Mouse (Mus musculus) midbrain, embryonic 16.5 days (tissue): ENCODE measurements around the gene Gm826. TPM values are rescaled to one million over a fixed set of nuclear protein-coding genes. Genes with fewer than 3 reads are reported as not detected.

Experiments
- ATAC-seq: fragments of 200-750 bp; cut with Nextera tagmentation; 2 replicates; pipeline ENCODE4 v1.8.0; 2017; ENCODE audit warnings: moderate TSS enrichment
- H3K27ac ChIP-seq: fragments of 300-500 bp; sonication (generic); 2 replicates; pipeline ENCODE4 v1.5.1; 2014; ENCODE audit warnings: mild to moderate bottlenecking, low read length, mixed read lengths
- H3K27me3 ChIP-seq: fragments of 300-500 bp; sonication (generic); 2 replicates; pipeline ENCODE4 v1.6.1; 2014; ENCODE audit warnings: low read depth, low read length, mixed read lengths; ENCODE audit not compliant: control insufficient read depth, insufficient read depth
- H3K36me3 ChIP-seq: fragments of 300-500 bp; sonication (generic); 2 replicates; pipeline ENCODE4 v1.6.1; 2014; ENCODE audit warnings: mild to moderate bottlenecking, low read length, moderate library complexity, mixed read lengths; ENCODE audit not compliant: control insufficient read depth, insufficient read depth
- H3K4me1 ChIP-seq: fragments of 300-500 bp; sonication (generic); 2 replicates; pipeline ENCODE4 v1.6.1; 2014; ENCODE audit warnings: mild to moderate bottlenecking, low read length, mixed read lengths; ENCODE audit not compliant: control insufficient read depth, insufficient read depth
- H3K4me2 ChIP-seq: fragments of 300-500 bp; sonication (generic); 2 replicates; pipeline ENCODE4 v1.6.1; 2014; ENCODE audit warnings: mild to moderate bottlenecking, low read length, mixed read lengths
- H3K4me3 ChIP-seq: fragments of 300-500 bp; sonication (generic); 2 replicates; pipeline ENCODE4 v1.5.1; 2014; ENCODE audit warnings: low read depth, mild to moderate bottlenecking, low read length, moderate library complexity, mixed read lengths
- H3K9ac ChIP-seq: fragments of 300-500 bp; sonication (generic); 2 replicates; pipeline ENCODE4 v1.6.1; 2014; ENCODE audit warnings: low read depth, low read length, mixed read lengths
- H3K9me3 ChIP-seq: fragments of 300-500 bp; sonication (generic); replicated peaks from 2 replicates; pipeline ENCODE4 v1.6.1; 2014; ENCODE audit warnings: mild to moderate bottlenecking, low read length, mixed read lengths; ENCODE audit not compliant: control insufficient read depth, poor library complexity, severe bottlenecking
- WGBS: fragments of 180-500 bp; shearing (Covaris S2); extraction: QIAGEN DNeasy Blood & Tissue Kit; methylation state at CpG from one replicate; pipeline ENCODE4 v1.1.7; 2014; 5-methylcytosine and 5-hydroxymethylcytosine counted together
- polyA plus RNA-seq: library from polyadenylated mRNA; unstranded; fragments of >200 nt; fragmentation: Nextera tagmentation; extraction: Ambion mirVana; gene quantifications from 2 replicates; pipeline ENCODE4 v1.2.1, GENCODE M21; 2015

The Gm826 gene
- polyA plus RNA-seq, 1 experiment from 2014 or later: not detected

DNA sequence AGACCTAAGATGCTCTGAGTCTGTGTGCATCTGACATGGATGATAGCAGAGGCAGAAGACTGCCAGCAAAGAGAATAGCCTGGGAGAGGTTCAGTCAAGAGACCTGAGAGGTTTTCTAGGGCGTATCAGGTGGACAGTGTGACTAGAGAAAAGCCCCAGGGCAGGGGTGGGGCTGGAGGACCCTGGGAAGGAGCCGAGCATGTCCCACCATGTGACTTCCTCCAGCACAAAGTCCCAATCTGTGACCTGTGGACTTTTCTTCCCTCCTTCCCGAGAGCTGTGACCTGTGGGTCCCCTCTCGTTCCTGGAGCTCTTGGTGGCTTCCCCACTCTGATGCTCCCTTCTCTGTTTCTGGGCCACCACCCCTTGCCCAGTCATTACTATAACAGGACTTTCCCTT lies 6.2 kb upstream of the Gm826 start:
- 78% methylated on average over 4 of the region's 4 CpGs for WGBS
- no peak for ATAC-seq
- Histone ChIP-seq H3K9me3 (no peaks in the 10 kb centered on the region), H3K4me1 (no peaks in the 10 kb centered on the region), H3K9ac (no peak overlapping the region), H3K4me2 (no peak overlapping the region), H3K27ac (no peak overlapping the region), H3K36me3 (no peaks in the 10 kb centered on the region), H3K4me3 (no peak overlapping the region), H3K27me3 (no peaks in the 10 kb centered on the region)

DNA sequence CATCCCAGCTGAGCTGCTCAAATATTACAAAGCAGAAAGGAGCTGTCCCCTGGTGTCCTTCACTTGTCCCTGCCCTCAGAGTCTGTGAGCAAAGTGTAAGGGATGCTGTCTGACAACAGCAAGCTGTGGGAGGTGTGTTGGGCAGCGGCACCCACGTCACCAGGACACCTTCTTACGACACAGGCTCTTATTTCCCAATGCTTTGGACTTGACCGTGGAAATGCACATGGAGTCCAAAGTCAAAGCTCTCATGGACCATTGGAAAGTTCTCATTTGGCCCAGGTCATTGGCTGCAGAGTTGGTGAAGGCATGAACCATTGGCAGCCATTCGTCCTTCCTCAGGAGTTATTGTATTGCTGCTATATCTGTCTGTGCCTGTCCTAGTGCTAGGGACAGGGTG lies 5.6 kb upstream of the Gm826 start:
- H3K4me3 ChIP-seq: no peak overlapping the region
- no peaks in the 10 kb centered on the region for H3K27me3 ChIP-seq
- H3K27ac ChIP-seq: no peak overlapping the region
- no peak overlapping the region for H3K9ac ChIP-seq
- ATAC-seq: no peak
- H3K4me1 ChIP-seq: no peaks in the 10 kb centered on the region
- H3K4me2 ChIP-seq: no peak overlapping the region
- WGBS: 88% methylated on average over 5 of the region's 5 CpGs
- no peaks in the 10 kb centered on the region for H3K9me3 ChIP-seq
- H3K36me3 ChIP-seq: no peaks in the 10 kb centered on the region

DNA sequence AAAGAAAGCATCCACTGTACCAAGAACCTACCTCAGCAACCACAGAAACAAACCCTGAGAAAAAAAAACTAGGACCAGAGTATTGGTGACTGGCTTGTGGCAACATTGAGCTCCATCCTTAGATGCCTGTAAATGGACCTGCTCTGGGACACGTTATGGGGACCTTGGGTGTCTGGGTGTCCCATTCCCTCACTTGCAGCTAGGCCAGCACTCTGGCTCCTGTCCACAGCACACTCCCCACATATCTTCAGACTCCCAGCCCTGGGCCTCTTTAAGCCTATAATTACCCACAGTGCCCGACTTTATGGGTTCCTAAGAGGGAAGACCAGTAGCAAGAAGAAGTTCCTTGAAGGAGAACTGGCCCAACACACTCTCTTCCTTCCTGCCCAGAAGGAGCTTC lies 2.1 kb upstream of the Gm826 start:
- WGBS: 60% methylated on average over 2 of the region's 2 CpGs
- no peak for ATAC-seq
- no peak overlapping the region for H3K4me3 ChIP-seq
- no peaks in the 10 kb centered on the region for H3K27me3 ChIP-seq
- no peaks in the 10 kb centered on the region for H3K4me1 ChIP-seq
- no peak overlapping the region for H3K9ac ChIP-seq
- no peaks in the 10 kb centered on the region for H3K36me3 ChIP-seq
- no peak overlapping the region for H3K27ac ChIP-seq
- no peak overlapping the region for H3K4me2 ChIP-seq
- no peaks in the 10 kb centered on the region for H3K9me3 ChIP-seq

DNA sequence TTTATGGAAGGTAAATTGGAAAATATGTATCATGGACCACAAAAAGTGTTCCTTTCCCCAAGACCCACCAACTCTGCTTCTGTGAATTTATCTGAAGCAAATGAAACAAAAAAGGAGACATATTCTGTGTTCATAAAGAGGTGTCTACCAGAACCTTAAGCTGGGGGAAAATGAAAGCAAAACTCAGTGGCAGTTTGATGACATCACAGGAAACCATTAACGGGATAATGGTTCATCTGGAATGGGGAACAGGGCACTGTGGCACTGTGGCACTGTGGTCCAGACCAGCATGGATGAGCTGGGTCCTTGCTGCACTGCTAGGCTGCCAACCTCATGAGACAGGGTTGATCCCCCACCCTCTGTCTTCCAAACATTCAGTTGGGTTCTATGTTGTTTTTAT lies 1.1 kb upstream of the Gm826 start:
- no peaks in the 10 kb centered on the region for H3K36me3 ChIP-seq
- no peaks in the 10 kb centered on the region for H3K27me3 ChIP-seq
- no peak overlapping the region for H3K27ac ChIP-seq
- no peak overlapping the region for H3K4me2 ChIP-seq
- 79% methylated on average over 1 of the region's 1 CpGs for WGBS
- H3K4me1 ChIP-seq: no peaks in the 10 kb centered on the region
- ATAC-seq: no peak
- H3K9ac ChIP-seq: no peak overlapping the region
- no peaks in the 10 kb centered on the region for H3K9me3 ChIP-seq
- no peak overlapping the region for H3K4me3 ChIP-seq

DNA sequence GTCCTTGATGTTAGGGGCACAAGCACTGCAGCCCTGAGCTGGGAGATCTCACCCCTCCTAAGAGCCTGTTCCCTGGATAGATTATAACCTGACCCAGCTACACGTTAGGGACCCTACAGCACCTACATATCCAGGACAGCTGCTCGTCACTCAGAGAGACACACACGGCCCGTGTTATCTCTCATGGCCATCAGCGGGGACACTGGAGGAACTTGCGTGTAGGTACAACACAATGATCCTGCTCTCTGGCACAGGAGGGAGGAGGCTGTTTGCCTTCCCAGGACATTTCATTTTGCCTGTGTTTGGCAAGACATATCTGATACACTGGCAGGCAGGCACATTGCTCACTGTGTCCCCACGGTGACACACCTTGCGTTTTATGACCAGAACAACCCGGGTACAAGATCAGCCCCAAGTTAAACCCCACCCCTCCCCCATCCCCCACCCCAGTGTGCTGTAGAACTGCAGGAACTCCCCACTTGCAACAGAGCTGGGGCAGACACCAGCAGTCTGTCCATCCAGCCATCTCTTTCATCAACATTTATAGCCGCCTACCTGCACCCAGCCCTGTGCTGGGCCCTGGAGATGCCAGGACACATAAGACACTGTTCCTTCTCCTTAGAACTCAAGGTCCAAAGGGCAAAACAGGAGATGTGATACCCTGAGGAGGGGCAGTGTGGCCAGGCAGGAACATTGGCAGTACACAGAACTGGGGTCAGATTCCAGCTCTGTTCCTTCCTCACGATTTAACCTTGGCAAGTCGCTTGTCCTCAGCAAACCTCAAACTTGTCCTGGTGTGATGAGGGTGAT lies 1.2 kb downstream of the Gm826 start:
- Histone ChIP-seq H3K9ac (no peak overlapping the region), H3K27ac (no peak overlapping the region), H3K36me3 (no peaks in the 10 kb centered on the region), H3K9me3 (no peaks in the 10 kb centered on the region), H3K4me3 (no peak overlapping the region), H3K4me2 (no peak overlapping the region), H3K4me1 (no peaks in the 10 kb centered on the region), H3K27me3 (no peaks in the 10 kb centered on the region)
- ATAC-seq: no peak
- WGBS: 92% methylated on average over 12 of the region's 12 CpGs

DNA sequence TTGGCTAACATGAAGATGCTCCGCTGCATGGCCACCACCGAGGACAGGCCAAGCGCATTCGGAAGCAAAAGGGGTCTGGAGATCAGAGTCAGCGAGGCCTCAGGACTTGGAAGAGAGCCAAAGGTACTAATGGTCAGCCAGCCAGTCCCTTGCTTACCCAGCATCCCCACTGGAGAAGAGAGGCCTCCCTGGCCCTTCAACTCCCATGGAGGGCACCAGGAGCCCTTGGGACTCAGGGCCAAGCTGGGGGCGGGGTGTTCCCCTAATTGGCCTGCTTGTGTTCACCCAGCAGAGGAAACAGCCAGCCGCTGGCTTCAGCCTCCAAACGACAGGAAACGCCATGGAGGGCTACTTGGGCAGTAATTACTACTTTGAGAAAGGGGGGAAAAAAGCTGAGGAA lies 5.1 kb downstream of the Gm826 start:
- Histone ChIP-seq H3K4me2 (no peak overlapping the region), H3K9ac (no peak overlapping the region), H3K4me3 (no peak overlapping the region), H3K4me1 (no peaks in the 10 kb centered on the region), H3K36me3 (no peaks in the 10 kb centered on the region), H3K9me3 (no peaks in the 10 kb centered on the region), H3K27ac (no peak overlapping the region), H3K27me3 (no peaks in the 10 kb centered on the region)
- ATAC-seq: no peak
- 50% methylated on average over 9 of the region's 9 CpGs for WGBS

DNA sequence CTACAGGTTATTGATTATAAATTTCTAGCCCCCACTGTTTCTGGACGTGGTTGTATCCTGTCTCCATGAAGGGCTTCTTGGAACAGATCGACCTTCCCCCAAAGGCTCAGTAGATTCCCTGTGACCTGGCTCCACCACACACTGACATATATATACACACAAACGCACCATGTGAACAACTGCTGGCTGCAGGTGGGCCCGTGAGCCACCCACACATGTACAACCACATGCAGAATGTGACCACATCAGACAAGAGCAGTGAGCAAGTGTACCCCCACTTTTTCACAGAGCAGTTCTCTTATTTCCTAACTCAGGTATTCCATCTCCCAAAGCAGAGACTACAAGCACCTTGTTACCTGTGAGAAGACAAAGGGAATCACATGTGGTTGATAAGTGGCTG lies 6.2 kb downstream of the Gm826 start:
- H3K9me3 ChIP-seq: no peaks in the 10 kb centered on the region
- no peak overlapping the region for H3K4me2 ChIP-seq
- no peaks in the 10 kb centered on the region for H3K27me3 ChIP-seq
- H3K4me1 ChIP-seq: no peaks in the 10 kb centered on the region
- 91% methylated on average over 4 of the region's 4 CpGs for WGBS
- H3K27ac ChIP-seq: no peak overlapping the region
- H3K36me3 ChIP-seq: no peaks in the 10 kb centered on the region
- H3K4me3 ChIP-seq: no peak overlapping the region
- ATAC-seq: no peak
- H3K9ac ChIP-seq: no peak overlapping the region

DNA sequence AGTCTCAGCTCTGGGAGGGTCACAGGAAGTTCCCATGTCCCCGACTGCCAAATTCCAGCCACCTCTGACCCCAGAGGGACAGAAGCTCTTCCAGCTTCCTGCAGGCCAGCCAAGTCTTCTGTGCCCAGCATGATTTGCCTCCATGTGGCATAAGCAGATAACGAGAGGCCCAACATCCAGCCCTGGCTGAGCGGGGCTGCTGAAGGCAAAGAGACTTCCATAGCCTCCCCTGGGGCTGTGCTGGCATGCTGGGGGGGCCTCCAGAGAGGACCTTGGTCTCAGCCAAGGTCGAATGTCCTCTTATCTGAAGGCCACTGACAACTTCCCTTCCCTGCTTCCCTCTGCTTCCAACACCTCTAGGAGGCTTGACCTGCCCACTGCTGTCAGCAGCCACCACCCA lies 6.8 kb downstream of the Gm826 start:
- Histone ChIP-seq H3K9me3 (no peaks in the 10 kb centered on the region), H3K36me3 (no peaks in the 10 kb centered on the region), H3K4me2 (no peak overlapping the region), H3K27me3 (no peaks in the 10 kb centered on the region), H3K27ac (no peak overlapping the region), H3K4me3 (no peak overlapping the region), H3K4me1 (no peaks in the 10 kb centered on the region), H3K9ac (no peak overlapping the region)
- no peak for ATAC-seq
- 50% methylated on average over 4 of the region's 4 CpGs for WGBS

DNA sequence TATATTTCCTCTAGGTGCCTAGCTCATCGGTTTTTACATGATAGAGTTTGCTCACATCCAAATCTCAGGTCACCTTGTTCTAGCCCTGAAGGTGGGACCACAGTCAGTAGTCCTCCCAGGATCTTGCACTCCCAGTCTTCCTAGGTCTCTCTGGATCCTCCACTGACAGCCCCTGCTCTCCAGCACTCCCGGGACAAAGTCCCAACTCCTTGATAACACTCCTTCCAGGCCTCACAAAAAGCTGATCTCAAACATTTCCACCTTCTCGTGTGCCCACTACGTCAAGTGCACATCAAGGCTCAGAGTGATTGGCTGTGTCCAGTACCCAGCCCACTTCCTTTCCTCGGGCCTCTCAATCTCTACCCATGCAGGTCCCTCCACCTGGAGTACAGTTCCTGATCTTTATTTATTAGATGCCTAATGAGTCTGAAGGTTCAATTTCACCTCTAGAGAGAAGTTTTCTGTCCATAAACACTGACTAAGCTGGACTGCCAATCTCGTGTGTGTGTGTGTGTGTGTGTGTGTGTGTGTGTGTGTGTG lies 8.8 kb downstream of the Gm826 start:
- ATAC-seq: no peak
- Histone ChIP-seq H3K4me1 (no peaks in the 10 kb centered on the region), H3K27me3 (no peaks in the 10 kb centered on the region), H3K9ac (no peak overlapping the region), H3K4me3 (no peak overlapping the region), H3K9me3 (no peaks in the 10 kb centered on the region), H3K36me3 (no peaks in the 10 kb centered on the region), H3K27ac (no peak overlapping the region), H3K4me2 (no peak overlapping the region)
- WGBS: 87% methylated on average over 6 of the region's 6 CpGs
